Mouse (Mus musculus) neutrophil, adult 59 days (primary cell): ENCODE data around the gene Dvl1. TPM values are rescaled to one million over a fixed set of nuclear protein-coding genes. Genes with fewer than 3 reads are reported as not detected.

Experiments
- total RNA-seq, 2 experiments: library from RNA; stranded (reverse); gene quantifications; 1 replicate in 1 of 2; 2 replicates in 1 of 2; pipeline ENCODE4 v1.2.4; 2023

The Dvl1 gene
- 10 to 100 TPM; 49.5 to 53.3 TPM for total RNA-seq

DNA sequence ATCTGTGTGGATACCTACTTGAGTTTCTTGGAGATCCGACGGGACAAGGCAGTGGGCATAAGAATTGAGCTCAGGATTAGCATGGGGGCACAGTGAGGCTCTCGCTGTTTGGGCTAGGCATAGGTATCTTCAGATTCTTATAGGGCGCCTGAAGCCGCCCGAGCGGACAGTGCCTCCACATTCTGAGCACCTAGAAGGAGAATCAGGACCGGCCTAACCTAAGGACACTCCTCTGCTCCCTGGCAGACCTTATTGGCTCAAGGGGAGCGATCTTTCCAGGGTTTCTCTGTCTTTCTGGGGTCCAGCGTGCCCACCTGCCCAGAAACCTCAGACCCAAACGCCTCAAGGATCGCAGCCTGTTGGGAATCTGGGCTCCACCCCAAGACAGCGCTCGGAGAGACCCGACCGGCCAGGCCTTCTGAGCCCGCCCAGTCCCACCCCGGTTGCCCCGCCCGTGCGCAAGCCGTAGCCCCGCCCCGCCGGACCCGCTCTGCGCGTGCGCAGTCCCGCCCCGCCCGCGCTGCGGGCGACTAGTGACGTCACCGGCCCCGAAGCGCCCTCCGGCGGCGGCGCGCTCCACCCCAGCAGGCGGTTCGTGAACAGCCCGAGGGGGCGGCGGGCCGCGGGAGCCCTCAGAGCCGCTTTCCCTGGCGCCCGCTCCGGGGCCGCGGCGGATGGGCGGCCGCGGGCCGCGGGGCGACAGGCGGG, at the start of gene Dvl1:
Dvl1 (plus strand) TSS at position 532 of the 708 bp plus-strand sequence.

GRCm38 (mm10) chr4:155802741-155803339, 44.4 kb upstream of the Dvl1 start, which contains the start of gene Mrpl20:
Gene Mrpl20, plus strand, starts transcription at chr4:155802878.

GRCm38 (mm10) chr4:155811929-155812664, 35.1 kb upstream of the Dvl1 start, which contains the start of gene Ccnl2:
Gene Ccnl2, plus strand, starts transcription at chr4:155812489.

GRCm38 (mm10) chr4:155831205-155831766, 15.9 kb upstream of the Dvl1 start, which contains the start of gene Aurkaip1:
Gene Aurkaip1, plus strand, starts transcription at chr4:155831272.

DNA sequence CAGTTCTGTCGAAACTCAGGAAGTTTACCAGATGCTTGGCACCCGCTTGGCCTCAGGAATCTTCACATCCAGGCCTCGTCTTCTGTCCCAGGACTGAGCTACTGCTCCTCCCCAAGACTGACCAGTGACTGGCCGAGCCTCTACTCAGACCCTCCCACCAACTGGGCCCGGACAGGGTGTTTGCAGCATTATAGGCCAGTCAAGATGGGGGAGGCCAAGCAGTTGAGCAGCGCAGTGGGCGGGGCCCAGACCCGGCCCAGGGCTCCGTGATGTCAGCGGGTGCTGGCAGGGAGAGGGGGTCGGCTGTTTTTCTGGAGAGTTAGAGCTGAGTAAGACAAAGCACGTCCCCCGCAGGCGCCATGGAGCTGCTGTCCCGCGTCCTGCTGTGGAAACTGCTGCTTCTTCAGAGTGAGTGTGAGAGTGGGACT, 7.7 kb upstream of the Dvl1 start, which contains the start of gene Mxra8:
Mxra8 (plus strand) TSS at position 198 of the 428 bp plus-strand sequence.

DNA sequence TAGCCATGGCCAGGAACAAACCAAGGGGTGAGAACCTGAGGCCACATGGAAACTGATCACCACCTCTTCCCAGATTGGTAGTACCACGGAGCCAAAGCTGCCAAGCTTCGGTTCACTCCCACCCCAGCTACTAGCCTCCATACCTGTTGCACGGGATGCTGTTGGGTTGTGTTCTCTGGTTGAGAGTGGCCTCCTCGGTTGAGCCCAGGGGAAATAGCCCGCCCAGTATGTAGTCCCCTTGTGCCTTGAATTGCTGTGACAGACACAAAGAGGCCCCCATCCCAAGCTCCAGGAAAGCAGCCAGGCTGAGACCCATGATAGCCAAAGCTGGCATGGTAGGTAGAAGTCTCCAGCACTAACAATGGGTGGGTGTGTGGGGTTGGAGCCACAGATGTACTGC, 15.8 kb downstream of the Dvl1 start, which contains the start of gene Tas1r3:
Tas1r3 (minus strand) TSS at position 362 of the 400 bp plus-strand sequence.

DNA sequence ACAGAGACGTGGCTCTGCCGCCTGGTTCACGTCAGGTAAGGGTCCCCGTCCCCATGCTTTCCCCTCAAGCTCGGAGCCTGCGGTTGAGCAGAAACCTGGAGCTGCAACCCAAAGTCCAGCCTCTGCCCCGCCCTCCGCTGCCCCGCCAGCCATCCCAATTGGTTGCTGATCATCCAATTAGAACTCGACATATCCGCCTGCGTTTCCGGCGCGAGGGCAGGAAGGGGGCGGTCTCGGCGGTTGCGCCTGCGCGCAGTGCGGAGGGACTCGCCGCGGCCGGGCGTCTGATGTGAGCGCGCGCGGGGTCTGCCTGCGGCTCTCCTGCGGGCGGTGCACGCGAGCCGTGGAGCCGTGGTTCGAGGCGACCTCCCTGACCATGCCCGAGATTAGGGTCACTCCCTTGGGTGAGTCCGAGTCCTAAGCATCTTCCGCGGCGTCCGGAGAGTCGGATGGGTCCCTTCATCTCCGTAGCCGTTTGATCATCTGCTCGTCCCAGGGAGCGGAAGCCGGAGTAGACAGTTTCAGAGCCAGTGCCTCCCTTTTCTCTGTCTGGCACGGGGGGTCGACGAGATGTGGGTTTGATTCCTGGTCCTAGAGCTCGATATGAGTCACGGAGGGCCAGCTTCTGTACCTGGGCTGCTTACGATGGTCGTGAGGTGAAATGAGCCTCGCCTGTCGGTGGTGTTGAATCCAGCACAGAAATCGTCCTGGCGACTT, 22.3 kb downstream of the Dvl1 start, which contains the start of the genes Cptp and Ints11:
Cptp (minus strand) TSS at position 124 of the 717 bp plus-strand sequence.
Ints11 (plus strand) TSS at position 230 of the 717 bp plus-strand sequence.

DNA sequence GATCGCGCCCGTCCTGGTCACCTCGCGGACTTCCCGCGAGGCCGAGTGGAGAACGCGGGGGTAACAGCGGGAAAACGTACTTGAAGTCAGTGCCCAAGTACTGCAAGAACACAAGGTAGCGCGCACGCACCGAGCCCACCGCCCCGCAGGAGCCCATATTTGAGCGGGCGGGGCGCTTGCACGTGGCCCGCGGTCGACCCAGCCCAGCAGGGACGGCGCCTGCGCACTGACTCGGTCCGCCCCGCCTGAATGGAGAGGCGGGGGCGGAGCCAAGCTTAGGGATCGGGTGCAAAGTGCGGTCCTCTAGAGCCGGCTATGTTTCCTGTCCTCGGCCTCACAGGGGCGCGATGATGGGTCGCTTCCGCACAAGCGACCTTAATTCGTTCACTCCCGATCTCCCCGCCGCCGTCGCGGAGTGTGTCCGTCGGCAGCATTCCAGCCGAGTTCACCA, 44.4 kb downstream of the Dvl1 start, which contains the start of the genes Pusl1 and Acap3:
Pusl1 (minus strand) TSS at position 231 of the 451 bp plus-strand sequence.
Acap3 (plus strand) TSS at position 272 of the 451 bp plus-strand sequence.

Other genes with a start within 250 kb of the Dvl1 start
- 10 to 100 TPM; 15.3 to 15.9 TPM for gene Slc35e2, start 246.0 kb upstream of the Dvl1 start, total RNA-seq
- 100 to 1,000 TPM; 142 to 143 TPM for gene Cdk11b, start 222.5 kb upstream of the Dvl1 start, total RNA-seq
- not detected for gene Gm10563, start 202.0 kb upstream of the Dvl1 start, total RNA-seq
- gene Mmp23, start 194.0 kb upstream of the Dvl1 start, total RNA-seq, result 1 to 10 TPM in 1 of 2 experiments, under 1 TPM in 1; 0.64 to 1.2 TPM
- 10 to 100 TPM; 37.6 to 40.6 TPM for gene Mib2, start 178.2 kb upstream of the Dvl1 start, total RNA-seq
- under 1 TPM; 0.90 to 1.00 TPM for gene Fndc10, start 153.1 kb upstream of the Dvl1 start, total RNA-seq
- 10 to 100 TPM; 95.1 to 95.2 TPM for gene Ssu72, start 142.6 kb upstream of the Dvl1 start, total RNA-seq
- under 1 TPM; 0.44 to 0.51 TPM for gene Tmem240, start 112.6 kb upstream of the Dvl1 start, total RNA-seq
- gene Atad3a, start 86.3 kb upstream of the Dvl1 start, total RNA-seq, result 10 to 100 TPM; 10.7 to 13.0 TPM
- not detected for gene Vwa1, start 72.7 kb upstream of the Dvl1 start, total RNA-seq
- gene Tmem88b, start 61.5 kb upstream of the Dvl1 start, total RNA-seq, result not detected
- gene Ankrd65, start 57.0 kb upstream of the Dvl1 start, total RNA-seq, result under 1 TPM in 1 of 2 experiments, not detected in 1; 0.40 TPM
- 10 to 100 TPM; 49.7 to 50.7 TPM for gene Mrpl20, start 44.5 kb upstream of the Dvl1 start, total RNA-seq
- 100 to 1,000 TPM; 131 to 142 TPM for gene Ccnl2, start 34.9 kb upstream of the Dvl1 start, total RNA-seq
- gene Aurkaip1, start 16.1 kb upstream of the Dvl1 start, total RNA-seq, result 100 to 1,000 TPM in 1 of 2 experiments, 10 to 100 TPM in 1; 81.0 to 100 TPM
- gene Mxra8, start 7.7 kb upstream of the Dvl1 start, total RNA-seq, result under 1 TPM in 1 of 2 experiments, not detected in 1; 0.78 TPM
- 1 to 10 TPM; 2.6 to 2.8 TPM for gene Tas1r3, start 16.0 kb downstream of the Dvl1 start, total RNA-seq
- 10 to 100 TPM; 22.2 TPM for gene Cptp, start 22.0 kb downstream of the Dvl1 start, total RNA-seq
- 10 to 100 TPM; 40.0 to 40.7 TPM for gene Ints11, start 22.1 kb downstream of the Dvl1 start, total RNA-seq
- 10 to 100 TPM; 12.2 TPM for gene Pusl1, start 44.4 kb downstream of the Dvl1 start, total RNA-seq
- gene Acap3, start 44.4 kb downstream of the Dvl1 start, total RNA-seq, result 10 to 100 TPM; 57.0 to 63.5 TPM
- 10 to 100 TPM; 85.6 to 91.1 TPM for gene Ube2j2, start 96.4 kb downstream of the Dvl1 start, total RNA-seq
- gene C1qtnf12, start 114.9 kb downstream of the Dvl1 start, total RNA-seq, result 10 to 100 TPM; 20.5 to 36.9 TPM
- gene B3galt6, start 145.2 kb downstream of the Dvl1 start, total RNA-seq, result 1 to 10 TPM; 2.0 to 2.4 TPM
- 100 to 1,000 TPM in 1 of 2 experiments, 10 to 100 TPM in 1; 97.9 to 120 TPM for gene Sdf4, start 145.5 kb downstream of the Dvl1 start, total RNA-seq
- 1 to 10 TPM; 1.9 to 2.0 TPM for gene Tnfrsf4, start 166.4 kb downstream of the Dvl1 start, total RNA-seq
- 1 to 10 TPM; 3.9 to 6.7 TPM for gene Tnfrsf18, start 178.8 kb downstream of the Dvl1 start, total RNA-seq
- gene Ttll10, start 212.0 kb downstream of the Dvl1 start, total RNA-seq, result not detected